Mouse (Mus musculus): ENCODE results near the gene Wdr4. TPM values are rescaled to one million over a fixed set of nuclear protein-coding genes. Genes with fewer than 3 reads are reported as not detected.

The Wdr4 gene
- polyA plus RNA-seq, 1 experiment: 13.8 TPM

GRCm38 (mm10) chr17:31514696-31515095 is 5.1 kb downstream of the Wdr4 start:
- no peak overlapping the region for H3K27ac ChIP-seq (ENCODE audit: insufficient read depth, low read depth, low read length)
- peaks cover 2% of the 10 kb centered on the region; the same call in 1 of the 2 replicates for H3K4me1 ChIP-seq (ENCODE audit: control insufficient read depth, insufficient read depth, low read length)
- H3K4me3 ChIP-seq (ENCODE audit: insufficient read depth, low read length): no peak overlapping the region
- TF ChIP-seq POLR2A (IDR thresholded peaks at IDR 0.05; ENCODE audit: borderline replicate concordance, low read depth, low read length) (no peak), CTCF (IDR thresholded peaks at IDR 0.05; ENCODE audit: low read depth, low read length) (no peak)

- no peak for TF ChIP-seq POLR2A (IDR thresholded peaks at IDR 0.05; ENCODE audit: borderline replicate concordance, low read depth, low read length)
- TF ChIP-seq CTCF (IDR thresholded peaks at IDR 0.05; ENCODE audit: low read depth, low read length): no peak
- Histone ChIP-seq H3K4me1 (ENCODE audit: control insufficient read depth, insufficient read depth, low read length) (peaks cover 2% of the 10 kb centered on the region; the same call in 1 of the 2 replicates), H3K4me3 (ENCODE audit: insufficient read depth, low read length) (peak overlapping the region; percentile 85), H3K27ac (ENCODE audit: insufficient read depth, low read depth, low read length) (no peak overlapping the region)
Measured at GRCm38 (mm10) chr17:31512593-31512992, 7.2 kb downstream of the Wdr4 start.

- TF ChIP-seq POLR2A (IDR thresholded peaks at IDR 0.05; ENCODE audit: borderline replicate concordance, low read depth, low read length) (no peak), CTCF (IDR thresholded peaks at IDR 0.05; ENCODE audit: low read depth, low read length) (no peak)
- peak overlapping the region; percentile 85 for H3K4me3 ChIP-seq (ENCODE audit: insufficient read depth, low read length)
- peak overlapping the region; percentile 59 for H3K27ac ChIP-seq (ENCODE audit: insufficient read depth, low read depth, low read length)
- H3K4me1 ChIP-seq (ENCODE audit: control insufficient read depth, insufficient read depth, low read length): peaks cover 2% of the 10 kb centered on the region; the same call in 1 of the 2 replicates
Measured at GRCm38 (mm10) chr17:31511792-31512495, 7.8 kb downstream of the Wdr4 start.

GRCm38 (mm10) chr17:31510944-31511343 is 8.8 kb downstream of the Wdr4 start:
- Histone ChIP-seq H3K4me3 (ENCODE audit: insufficient read depth, low read length) (peak overlapping the region; percentile 85), H3K4me1 (ENCODE audit: control insufficient read depth, insufficient read depth, low read length) (peaks cover 2% of the 10 kb centered on the region; the same call in 1 of the 2 replicates), H3K27ac (ENCODE audit: insufficient read depth, low read depth, low read length) (peak overlapping the region; percentile 59; the same call in 1 of the 2 replicates)
- TF ChIP-seq POLR2A (IDR thresholded peaks at IDR 0.05; ENCODE audit: borderline replicate concordance, low read depth, low read length): no peak
- TF ChIP-seq CTCF (IDR thresholded peaks at IDR 0.05; ENCODE audit: low read depth, low read length): no peak

- Histone ChIP-seq H3K4me3 (ENCODE audit: insufficient read depth, low read length) (no peak overlapping the region), H3K4me1 (ENCODE audit: control insufficient read depth, insufficient read depth, low read length) (no peaks in the 10 kb centered on the region; the same call in 1 of the 2 replicates), H3K27ac (ENCODE audit: insufficient read depth, low read depth, low read length) (no peak overlapping the region)
- no peak for TF ChIP-seq CTCF (IDR thresholded peaks at IDR 0.05; ENCODE audit: low read depth, low read length)
Measured at GRCm38 (mm10) chr17:31506282-31506681, 13.5 kb downstream of the Wdr4 start.

GRCm38 (mm10) chr17:31505013-31505412 is 14.8 kb downstream of the Wdr4 start:
- no peak for TF ChIP-seq POLR2A (IDR thresholded peaks at IDR 0.05; ENCODE audit: borderline replicate concordance, low read depth, low read length)
- TF ChIP-seq CTCF (IDR thresholded peaks at IDR 0.05; ENCODE audit: low read depth, low read length): no peak
- Histone ChIP-seq H3K4me3 (ENCODE audit: insufficient read depth, low read length) (no peak overlapping the region), H3K4me1 (ENCODE audit: control insufficient read depth, insufficient read depth, low read length) (no peaks in the 10 kb centered on the region; the same call in 1 of the 2 replicates), H3K27ac (ENCODE audit: insufficient read depth, low read depth, low read length) (no peak overlapping the region)

DNA sequence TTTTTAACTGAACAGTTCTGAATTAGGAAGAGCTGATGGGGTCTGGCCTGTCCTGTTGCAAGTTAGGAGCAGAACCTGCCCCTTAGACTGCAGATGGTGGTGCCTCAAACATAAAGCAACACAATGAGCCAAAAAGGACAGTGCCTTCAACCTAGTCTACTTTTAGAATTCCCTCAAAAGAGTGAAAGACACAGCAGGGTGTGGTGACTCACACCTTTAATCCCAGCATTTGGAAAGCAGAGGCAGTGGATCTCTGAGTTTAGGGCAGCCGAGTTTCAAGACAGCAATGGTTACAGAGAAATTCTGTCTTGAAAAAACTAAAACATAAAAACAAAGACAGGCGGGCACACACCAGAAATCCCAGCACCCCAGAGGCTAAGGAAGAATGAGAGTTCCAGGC is 15.8 kb downstream of the Wdr4 start:
- H3K4me3 ChIP-seq (ENCODE audit: insufficient read depth, low read length): no peak overlapping the region
- H3K27ac ChIP-seq (ENCODE audit: insufficient read depth, low read depth, low read length): no peak overlapping the region
- H3K4me1 ChIP-seq (ENCODE audit: control insufficient read depth, insufficient read depth, low read length): no peaks in the 10 kb centered on the region
- TF ChIP-seq CTCF (IDR thresholded peaks at IDR 0.05; ENCODE audit: low read depth, low read length): no peak

- no peak for TF ChIP-seq CTCF (IDR thresholded peaks at IDR 0.05; ENCODE audit: low read depth, low read length)
- no peak for TF ChIP-seq POLR2A (IDR thresholded peaks at IDR 0.05; ENCODE audit: borderline replicate concordance, low read depth, low read length)
- H3K4me3 ChIP-seq (ENCODE audit: insufficient read depth, low read length): no peak overlapping the region
- no peaks in the 10 kb centered on the region for H3K4me1 ChIP-seq (ENCODE audit: control insufficient read depth, insufficient read depth, low read length)
- no peak overlapping the region for H3K27ac ChIP-seq (ENCODE audit: insufficient read depth, low read depth, low read length)
Measured at GRCm38 (mm10) chr17:31503337-31503736, 16.4 kb downstream of the Wdr4 start.

GRCm38 (mm10) chr17:31502261-31502927 is 17.4 kb downstream of the Wdr4 start:
- Histone ChIP-seq H3K4me3 (ENCODE audit: insufficient read depth, low read length) (no peak overlapping the region), H3K27ac (ENCODE audit: insufficient read depth, low read depth, low read length) (no peak overlapping the region), H3K4me1 (ENCODE audit: control insufficient read depth, insufficient read depth, low read length) (no peaks in the 10 kb centered on the region)
- TF ChIP-seq CTCF (IDR thresholded peaks at IDR 0.05; ENCODE audit: low read depth, low read length) (no peak), POLR2A (IDR thresholded peaks at IDR 0.05; ENCODE audit: borderline replicate concordance, low read depth, low read length) (no peak)

GRCm38 (mm10) chr17:31500908-31501307 is 18.9 kb downstream of the Wdr4 start:
- no peak for TF ChIP-seq POLR2A (IDR thresholded peaks at IDR 0.05; ENCODE audit: borderline replicate concordance, low read depth, low read length)
- no peak for TF ChIP-seq CTCF (IDR thresholded peaks at IDR 0.05; ENCODE audit: low read depth, low read length)
- no peak overlapping the region for H3K4me3 ChIP-seq (ENCODE audit: insufficient read depth, low read length)

More at GRCm38 (mm10) chr17:31500908-31501307, 18.9 kb downstream of the Wdr4 start:
- Histone ChIP-seq H3K4me1 (ENCODE audit: control insufficient read depth, insufficient read depth, low read length) (no peaks in the 10 kb centered on the region), H3K27ac (ENCODE audit: insufficient read depth, low read depth, low read length) (no peak overlapping the region)
